Comparison of ENCODE assay signal across 38 mouse cellular contexts in the genomic region with DNA sequence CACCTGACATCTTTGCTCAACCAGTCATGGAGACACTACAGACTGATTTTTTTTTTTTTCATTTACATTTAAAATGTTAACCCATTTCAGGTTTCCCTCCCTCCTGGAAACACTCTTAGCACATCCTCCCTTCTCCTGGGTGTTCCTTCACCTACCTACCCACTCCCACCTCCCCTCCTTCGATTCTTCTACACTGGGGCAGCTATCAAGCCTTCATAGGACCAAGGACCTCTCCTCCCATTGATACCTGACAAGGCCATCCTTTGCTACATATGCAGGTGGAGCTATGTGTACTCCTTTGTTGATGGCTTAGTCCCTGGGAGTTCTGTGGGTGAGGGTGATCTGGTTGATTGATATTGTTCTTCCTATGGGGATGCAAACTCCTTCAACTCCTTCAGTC. TPM values are rescaled to one million over a fixed set of nuclear protein-coding genes. Genes with fewer than 3 reads are reported as not detected.
"Had no signal": no experiment of that assay in that cellular context is flagged by ENCODE, and none has a peak within 500 bp of the region (broad histone marks: within the 10 kb centered on the region; RNA-seq: fewer than 3 reads in every experiment).

No protein-coding gene starts in this region.

- H3K27ac ChIP-seq: embryonic facial prominence, embryonic 10.5 days; embryonic facial prominence, embryonic 12.5 days; embryonic facial prominence, embryonic 13.5 days; embryonic facial prominence, embryonic 15.5 days; forebrain, embryonic 10.5 days; forebrain, embryonic 12.5 days; forebrain, embryonic 13.5 days; forebrain, embryonic 15.5 days; gastrocnemius, adult 2 months; heart, adult 2 months had no signal

- H3K9ac ChIP-seq: embryonic facial prominence, embryonic 12.5 days; embryonic facial prominence, embryonic 13.5 days; embryonic facial prominence, embryonic 15.5 days; forebrain, embryonic 12.5 days; forebrain, embryonic 13.5 days; forebrain, embryonic 15.5 days; forebrain, postnatal 0 days had no signal

- H3K4me2 ChIP-seq: embryonic facial prominence, embryonic 12.5 days; embryonic facial prominence, embryonic 13.5 days; embryonic facial prominence, embryonic 15.5 days; forebrain, embryonic 12.5 days; forebrain, embryonic 13.5 days; forebrain, embryonic 15.5 days had no signal

- DNase-seq: cerebellum, adult 2 months; cerebellum, adult 8-10 months; cerebellum, adult 9-10 months; cerebellum, adult 9-11 months; cerebellum, postnatal 10 days; cerebellum, postnatal 14 days; cerebellum, postnatal 25 days; cerebellum, postnatal 36 days; embryo, embryonic 11 days; forebrain, postnatal 0 days; gastrocnemius, adult 2 months; gastrocnemius, postnatal 10 days; gastrocnemius, postnatal 14 days; gastrocnemius, postnatal 25 days; gastrocnemius, postnatal 36 days; heart, adult 18-20 months; heart, adult 2 months had no signal

- ATAC-seq: forebrain, embryonic 13.5 days; forebrain, embryonic 14.5 days; forebrain, embryonic 15.5 days; forebrain, embryonic 16.5 days had no signal

- H3K4me3 ChIP-seq: embryonic facial prominence, embryonic 10.5 days; embryonic facial prominence, embryonic 12.5 days; embryonic facial prominence, embryonic 13.5 days; embryonic facial prominence, embryonic 15.5 days; erythroblast, embryonic 14.5 days; forebrain, embryonic 10.5 days; forebrain, embryonic 12.5 days; forebrain, embryonic 13.5 days; forebrain, embryonic 15.5 days; gastrocnemius, adult 2 months; heart, adult 2 months had no signal

- H3K4me1 ChIP-seq: embryonic facial prominence, embryonic 10.5 days; embryonic facial prominence, embryonic 12.5 days; embryonic facial prominence, embryonic 13.5 days; embryonic facial prominence, embryonic 15.5 days; forebrain, embryonic 10.5 days; forebrain, embryonic 12.5 days; forebrain, embryonic 13.5 days; forebrain, embryonic 15.5 days had no signal

- H3K9me3 ChIP-seq: embryonic facial prominence, embryonic 10.5 days; embryonic facial prominence, embryonic 12.5 days; embryonic facial prominence, embryonic 13.5 days; embryonic facial prominence, embryonic 15.5 days; forebrain, embryonic 10.5 days; forebrain, embryonic 12.5 days; forebrain, embryonic 13.5 days; forebrain, embryonic 15.5 days had no signal

- H3K27me3 ChIP-seq: embryonic facial prominence, embryonic 12.5 days; embryonic facial prominence, embryonic 13.5 days; embryonic facial prominence, embryonic 15.5 days; forebrain, embryonic 12.5 days; forebrain, embryonic 13.5 days; forebrain, embryonic 15.5 days had no signal

RNA-seq across cellular contexts. Expression of a gene that starts 40.5 kb away (rescaled TPM):
- total RNA-seq: common myeloid progenitor, adult 5-6 weeks; forebrain, postnatal 0 days; gastrocnemius, adult 18-20 months; gastrocnemius, adult 2 months; gastrocnemius, adult 8-10 months; gastrocnemius, postnatal 10 days; gastrocnemius, postnatal 14 days; gastrocnemius, postnatal 25 days; gastrocnemius, postnatal 36 days; gastrocnemius, postnatal 4 days; granulocyte monocyte progenitor cell, adult 5-6 weeks had no signal
- polyA plus RNA-seq: cerebellum, adult 2 months; cortical plate, adult 2 months; embryonic facial prominence, embryonic 10.5 days; embryonic facial prominence, embryonic 11.5 days; embryonic facial prominence, embryonic 12.5 days; embryonic facial prominence, embryonic 13.5 days; embryonic facial prominence, embryonic 14.5 days; embryonic facial prominence, embryonic 15.5 days; erythroblast, embryonic 14.5 days; forebrain, embryonic 10.5 days; forebrain, embryonic 11.5 days; forebrain, embryonic 12.5 days; forebrain, embryonic 13.5 days; forebrain, embryonic 14.5 days; forebrain, embryonic 15.5 days; forebrain, embryonic 16.5 days; forebrain, postnatal 0 days; gonadal fat pad, adult 2 months; heart, adult 2 months had no signal
